Mouse (Mus musculus): ENCODE results near the gene Slc22a23. TPM values are rescaled to one million over a fixed set of nuclear protein-coding genes. Genes with fewer than 3 reads are reported as not detected.

Slc22a23 gene
- polyA plus RNA-seq, 1 experiment from 2014 or later, result 3.6 TPM

DNA sequence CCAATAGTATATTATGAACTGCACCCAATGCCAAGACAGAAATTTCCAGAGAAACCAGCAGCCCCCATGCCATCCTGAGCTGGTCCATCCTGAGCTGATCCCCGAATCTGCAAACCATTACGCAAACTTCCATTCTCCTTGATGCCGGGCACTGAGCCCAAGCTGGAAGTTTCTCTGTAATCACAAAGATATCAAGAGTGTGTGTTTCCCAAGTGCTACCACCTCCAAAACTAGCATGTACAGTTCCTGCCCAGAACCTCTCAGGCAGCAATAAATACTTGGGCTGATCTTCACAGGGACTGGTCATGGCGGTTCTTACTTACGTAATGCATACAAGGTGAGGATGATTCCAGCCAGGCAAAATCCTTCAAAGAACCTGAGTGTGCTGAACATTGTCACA lies 46.3 kb downstream of the Slc22a23 start:
- Histone ChIP-seq H3K27me3 (ENCODE audit: control insufficient read depth, insufficient read depth, low read length) (no peaks in the 10 kb centered on the region), H3K9ac (ENCODE audit: low read length) (no peak overlapping the region), H3K9me3 (replicated peaks; ENCODE audit: control insufficient read depth, low read length) (no peaks in the 10 kb centered on the region), H3K36me3 (ENCODE audit: control insufficient read depth, insufficient read depth, low read length) (no peaks in the 10 kb centered on the region), H3K27ac (ENCODE audit: low read length) (peak overlapping the region; percentile 38; the same call in 1 of the 2 replicates), H3K4me1 (ENCODE audit: control insufficient read depth, insufficient read depth, low read length) (peaks cover 4% of the 10 kb centered on the region; the same call in 1 of the 2 replicates), H3K4me3 (replicated peaks; ENCODE audit: low read length) (no peak overlapping the region), H3K4me2 (ENCODE audit: low read depth, low read length) (no peak overlapping the region)
- ATAC-seq (ENCODE audit: insufficient read depth, low FRiP score), result no peak
- 91% methylated on average over 5 of the region's 5 CpGs for WGBS

DNA sequence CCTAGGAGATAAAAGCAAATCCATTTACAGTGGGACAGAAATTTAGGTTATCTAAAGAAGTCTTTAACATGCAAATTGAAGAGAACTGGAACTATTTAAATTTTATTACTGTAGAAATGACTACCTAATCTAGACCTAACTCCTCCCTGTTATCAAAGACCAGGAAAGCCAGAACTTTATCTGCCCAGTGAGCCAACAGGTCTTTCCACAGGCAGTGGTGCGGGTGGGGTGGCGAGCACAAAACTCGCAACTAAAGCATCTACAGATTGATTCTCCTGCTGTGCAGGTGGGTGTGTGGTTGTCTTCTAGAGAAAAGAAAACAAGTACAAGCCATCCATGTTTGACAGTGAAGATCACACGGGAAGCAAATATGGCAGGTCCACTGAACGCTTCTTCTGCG lies 46.9 kb downstream of the Slc22a23 start:
- H3K9me3 ChIP-seq (replicated peaks; ENCODE audit: control insufficient read depth, low read length), result no peaks in the 10 kb centered on the region
- H3K27ac ChIP-seq (ENCODE audit: low read length), result no peak overlapping the region
- no peak for ATAC-seq (ENCODE audit: insufficient read depth, low FRiP score)
- H3K27me3 ChIP-seq (ENCODE audit: control insufficient read depth, insufficient read depth, low read length), result no peaks in the 10 kb centered on the region
- no peaks in the 10 kb centered on the region for H3K36me3 ChIP-seq (ENCODE audit: control insufficient read depth, insufficient read depth, low read length)
- WGBS, result 93% methylated on average over 6 of the region's 6 CpGs
- H3K4me3 ChIP-seq (replicated peaks; ENCODE audit: low read length), result no peak overlapping the region
- H3K4me2 ChIP-seq (ENCODE audit: low read depth, low read length), result no peak overlapping the region
- no peak overlapping the region for H3K9ac ChIP-seq (ENCODE audit: low read length)
- peaks cover 4% of the 10 kb centered on the region; the same call in 1 of the 2 replicates for H3K4me1 ChIP-seq (ENCODE audit: control insufficient read depth, insufficient read depth, low read length)

DNA sequence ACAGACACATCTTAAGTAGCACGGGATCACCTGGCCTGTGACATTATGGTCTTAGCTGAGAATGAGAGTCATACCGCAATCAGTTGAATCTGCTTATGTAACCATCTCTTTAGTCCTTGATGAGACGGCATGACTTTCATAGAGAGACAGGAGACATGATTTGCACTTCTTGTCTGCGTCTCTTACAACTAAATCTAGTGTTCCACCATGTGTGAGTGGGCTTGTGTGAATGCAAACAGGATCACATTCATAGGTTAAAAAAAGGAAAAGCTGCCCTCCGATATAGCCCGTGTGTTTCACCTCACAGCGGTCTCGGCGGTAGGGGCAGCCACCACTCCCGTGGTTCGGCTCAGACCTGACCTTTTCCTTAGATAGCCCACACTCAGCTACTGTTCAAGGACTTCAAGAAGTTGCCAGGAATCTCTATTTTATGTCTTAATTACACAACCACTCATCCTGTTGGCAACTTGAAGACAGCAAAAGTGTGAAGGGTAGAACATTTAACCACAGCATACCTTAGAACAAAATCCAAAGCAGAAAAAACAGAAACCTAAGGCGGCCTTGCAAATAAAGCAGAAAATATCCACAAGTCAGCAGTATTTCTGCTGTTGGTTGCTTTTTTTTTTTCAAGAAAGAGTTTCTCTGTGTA lies 49.1 kb downstream of the Slc22a23 start:
- Histone ChIP-seq H3K27me3 (ENCODE audit: control insufficient read depth, insufficient read depth, low read length) (no peaks in the 10 kb centered on the region), H3K36me3 (ENCODE audit: control insufficient read depth, insufficient read depth, low read length) (no peaks in the 10 kb centered on the region), H3K27ac (ENCODE audit: low read length) (no peak overlapping the region), H3K9ac (ENCODE audit: low read length) (no peak overlapping the region), H3K4me2 (ENCODE audit: low read depth, low read length) (no peak overlapping the region), H3K9me3 (replicated peaks; ENCODE audit: control insufficient read depth, low read length) (no peaks in the 10 kb centered on the region), H3K4me1 (ENCODE audit: control insufficient read depth, insufficient read depth, low read length) (peaks cover 4% of the 10 kb centered on the region; the same call in 1 of the 2 replicates), H3K4me3 (replicated peaks; ENCODE audit: low read length) (no peak overlapping the region)
- 88% methylated on average over 12 of the region's 12 CpGs for WGBS
- ATAC-seq (ENCODE audit: insufficient read depth, low FRiP score), result no peak

DNA sequence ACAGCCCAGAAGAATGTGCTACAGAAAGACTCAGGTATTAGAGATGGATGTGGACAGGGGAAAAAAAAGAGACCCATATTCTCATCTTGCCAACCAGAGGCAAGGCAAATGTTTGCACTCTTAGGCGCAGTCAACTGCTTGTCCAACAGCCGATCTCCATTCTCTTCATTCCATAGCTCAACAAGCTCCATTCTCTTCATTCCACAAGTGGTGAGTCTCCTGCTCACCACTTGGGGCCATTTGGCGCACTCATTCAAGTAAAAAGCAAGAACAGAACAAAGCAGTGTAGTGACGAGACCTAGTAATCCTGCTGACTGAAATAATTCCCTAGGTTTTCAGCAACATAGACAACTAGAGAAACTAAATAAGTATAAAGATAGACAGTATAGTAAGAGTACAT lies 50.8 kb downstream of the Slc22a23 start:
- WGBS, result 67% methylated on average over 4 of the region's 4 CpGs

DNA sequence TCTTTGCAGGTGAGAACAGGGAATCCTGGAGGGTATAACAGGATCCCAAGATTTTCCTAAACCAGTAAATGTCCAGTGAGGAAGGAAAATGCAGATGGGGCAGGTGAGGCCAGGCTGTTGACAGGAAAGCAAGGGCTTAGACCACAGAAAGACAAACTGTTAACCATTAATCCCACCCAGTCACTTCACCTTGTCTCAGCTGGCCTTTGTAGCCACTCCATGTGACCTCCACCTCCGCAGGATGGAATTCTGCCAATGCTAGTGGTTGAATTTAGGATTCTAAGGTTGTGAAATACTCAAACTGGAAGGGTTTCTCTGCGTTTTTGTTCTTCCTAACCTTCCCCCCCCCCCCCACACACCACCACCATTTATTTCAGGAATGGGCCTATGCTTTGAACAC lies 52.9 kb downstream of the Slc22a23 start:
- H3K27me3 ChIP-seq (ENCODE audit: control insufficient read depth, insufficient read depth, low read length), result no peaks in the 10 kb centered on the region
- ATAC-seq (ENCODE audit: insufficient read depth, low FRiP score), result no peak
- H3K4me1 ChIP-seq (ENCODE audit: control insufficient read depth, insufficient read depth, low read length), result no peaks in the 10 kb centered on the region
- no peaks in the 10 kb centered on the region for H3K36me3 ChIP-seq (ENCODE audit: control insufficient read depth, insufficient read depth, low read length)
- 53% methylated on average over 2 of the region's 2 CpGs for WGBS
- H3K4me2 ChIP-seq (ENCODE audit: low read depth, low read length), result no peak overlapping the region
- no peak overlapping the region for H3K27ac ChIP-seq (ENCODE audit: low read length)
- H3K9me3 ChIP-seq (replicated peaks; ENCODE audit: control insufficient read depth, low read length), result no peaks in the 10 kb centered on the region
- H3K9ac ChIP-seq (ENCODE audit: low read length), result no peak overlapping the region
- no peak overlapping the region for H3K4me3 ChIP-seq (replicated peaks; ENCODE audit: low read length)

More for the DNA sequence above, 50.8 kb downstream of the Slc22a23 start:
- Histone ChIP-seq H3K4me1 (ENCODE audit: control insufficient read depth, insufficient read depth, low read length) (0 out of 2 replicates have a peak, but pooled peaks cover 4% of the 10 kb centered on the region), H3K9me3 (replicated peaks; ENCODE audit: control insufficient read depth, low read length) (no peaks in the 10 kb centered on the region), H3K27me3 (ENCODE audit: control insufficient read depth, insufficient read depth, low read length) (no peaks in the 10 kb centered on the region), H3K4me2 (ENCODE audit: low read depth, low read length) (no peak overlapping the region), H3K4me3 (replicated peaks; ENCODE audit: low read length) (no peak overlapping the region), H3K9ac (ENCODE audit: low read length) (no peak overlapping the region), H3K27ac (ENCODE audit: low read length) (no peak overlapping the region), H3K36me3 (ENCODE audit: control insufficient read depth, insufficient read depth, low read length) (no peaks in the 10 kb centered on the region)
- no peak for ATAC-seq (ENCODE audit: insufficient read depth, low FRiP score)

DNA sequence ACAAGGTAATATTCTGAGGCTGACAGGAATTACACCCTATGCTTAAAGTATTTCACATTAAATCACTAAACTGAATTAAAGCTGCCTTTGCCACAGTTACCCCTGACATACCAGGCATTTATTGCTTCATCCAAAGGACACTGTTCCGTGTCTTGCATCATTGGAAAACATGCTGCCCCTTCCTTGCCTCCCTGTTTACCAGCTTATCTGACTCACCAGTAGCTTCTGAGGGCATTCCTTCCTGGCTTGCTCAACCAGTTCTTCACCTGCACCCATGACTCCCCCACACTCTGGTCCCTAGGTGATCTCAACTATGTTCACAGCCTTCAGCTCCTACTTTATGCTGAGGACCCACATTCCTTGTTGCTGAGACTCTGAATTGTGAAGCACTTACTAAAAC lies 54.6 kb downstream of the Slc22a23 start:
- Histone ChIP-seq H3K4me1 (ENCODE audit: control insufficient read depth, insufficient read depth, low read length) (no peaks in the 10 kb centered on the region), H3K27ac (ENCODE audit: low read length) (no peak overlapping the region), H3K27me3 (ENCODE audit: control insufficient read depth, insufficient read depth, low read length) (no peaks in the 10 kb centered on the region), H3K4me2 (ENCODE audit: low read depth, low read length) (no peak overlapping the region), H3K4me3 (replicated peaks; ENCODE audit: low read length) (no peak overlapping the region), H3K9ac (ENCODE audit: low read length) (no peak overlapping the region), H3K36me3 (ENCODE audit: control insufficient read depth, insufficient read depth, low read length) (no peaks in the 10 kb centered on the region), H3K9me3 (replicated peaks; ENCODE audit: control insufficient read depth, low read length) (no peaks in the 10 kb centered on the region)
- ATAC-seq (ENCODE audit: insufficient read depth, low FRiP score), result 0 out of 2 replicates have a peak, but pooled peaks have one; percentile 13
- 76% methylated on average over 1 of the region's 1 CpGs for WGBS

DNA sequence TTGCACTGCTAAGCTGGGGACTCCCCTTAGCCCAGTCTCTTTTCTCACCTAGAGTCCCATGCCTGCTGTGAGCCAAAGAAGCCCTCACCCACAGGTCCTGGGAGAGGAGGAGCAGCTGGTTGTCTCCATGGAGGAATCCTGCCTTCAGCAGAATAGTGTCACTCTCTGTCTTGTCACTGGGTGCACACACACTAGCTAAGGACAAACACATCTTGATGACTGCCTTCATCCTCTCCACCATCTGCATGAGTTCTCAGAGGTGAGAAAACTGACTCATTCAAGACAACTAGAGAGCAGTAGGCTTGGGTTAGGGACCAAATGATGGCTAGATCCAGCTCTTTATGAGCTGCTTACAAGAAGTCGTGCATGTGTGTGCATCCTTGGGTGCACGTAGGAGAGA lies 55.4 kb downstream of the Slc22a23 start:
- Histone ChIP-seq H3K27ac (ENCODE audit: low read length) (no peak overlapping the region), H3K36me3 (ENCODE audit: control insufficient read depth, insufficient read depth, low read length) (no peaks in the 10 kb centered on the region), H3K4me1 (ENCODE audit: control insufficient read depth, insufficient read depth, low read length) (no peaks in the 10 kb centered on the region), H3K9ac (ENCODE audit: low read length) (no peak overlapping the region), H3K27me3 (ENCODE audit: control insufficient read depth, insufficient read depth, low read length) (no peaks in the 10 kb centered on the region), H3K9me3 (replicated peaks; ENCODE audit: control insufficient read depth, low read length) (no peaks in the 10 kb centered on the region), H3K4me2 (ENCODE audit: low read depth, low read length) (no peak overlapping the region), H3K4me3 (replicated peaks; ENCODE audit: low read length) (no peak overlapping the region)
- no peak for ATAC-seq (ENCODE audit: insufficient read depth, low FRiP score)
- WGBS, result 81% methylated on average over 2 of the region's 2 CpGs

DNA sequence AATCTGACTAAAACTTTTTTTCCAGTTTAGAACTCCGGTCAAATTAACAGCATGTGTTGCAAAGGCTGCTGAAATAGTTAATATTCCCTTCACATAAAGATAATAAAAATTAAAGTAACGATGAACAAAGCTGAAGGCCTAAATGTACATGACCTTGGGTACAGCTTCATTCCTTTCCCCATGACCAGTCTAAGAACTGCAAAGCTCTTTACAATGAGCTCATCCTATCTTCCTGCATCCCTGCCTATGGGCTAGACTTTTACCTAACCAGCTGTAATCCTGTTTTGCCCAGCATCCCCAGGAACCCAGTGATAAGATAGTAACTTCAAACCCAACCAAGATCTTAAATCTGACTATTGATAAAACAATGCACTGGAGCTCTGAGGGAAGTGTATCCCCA lies 56.9 kb downstream of the Slc22a23 start:
- no peak overlapping the region for H3K4me3 ChIP-seq (replicated peaks; ENCODE audit: low read length)
- WGBS, result 65% methylated on average over 2 of the region's 2 CpGs
- ATAC-seq (ENCODE audit: insufficient read depth, low FRiP score), result no peak
- no peak overlapping the region for H3K4me2 ChIP-seq (ENCODE audit: low read depth, low read length)
- no peak overlapping the region for H3K9ac ChIP-seq (ENCODE audit: low read length)
- H3K27me3 ChIP-seq (ENCODE audit: control insufficient read depth, insufficient read depth, low read length), result no peaks in the 10 kb centered on the region
- no peaks in the 10 kb centered on the region for H3K36me3 ChIP-seq (ENCODE audit: control insufficient read depth, insufficient read depth, low read length)
- no peaks in the 10 kb centered on the region for H3K9me3 ChIP-seq (replicated peaks; ENCODE audit: control insufficient read depth, low read length)
- no peaks in the 10 kb centered on the region for H3K4me1 ChIP-seq (ENCODE audit: control insufficient read depth, insufficient read depth, low read length)
- no peak overlapping the region for H3K27ac ChIP-seq (ENCODE audit: low read length)

- ATAC-seq (ENCODE audit: insufficient read depth, low FRiP score), result no peak; the same call in 1 of the 2 replicates
- WGBS, result 34% methylated on average over 9 of the region's 9 CpGs
- Histone ChIP-seq H3K36me3 (ENCODE audit: control insufficient read depth, insufficient read depth, low read length) (no peaks in the 10 kb centered on the region), H3K9ac (ENCODE audit: low read length) (no peak overlapping the region), H3K4me2 (ENCODE audit: low read depth, low read length) (no peak overlapping the region), H3K9me3 (replicated peaks; ENCODE audit: control insufficient read depth, low read length) (no peaks in the 10 kb centered on the region), H3K27me3 (ENCODE audit: control insufficient read depth, insufficient read depth, low read length) (no peaks in the 10 kb centered on the region), H3K4me3 (replicated peaks; ENCODE audit: low read length) (no peak overlapping the region), H3K4me1 (ENCODE audit: control insufficient read depth, insufficient read depth, low read length) (no peaks in the 10 kb centered on the region), H3K27ac (ENCODE audit: low read length) (0 out of 2 replicates have a peak overlapping the region, but pooled peaks have one; percentile 10)
Measured at GRCm38 (mm10) chr13:34287601-34288083, 57.3 kb downstream of the Slc22a23 start.

Measured in stomach, embryonic 16.5 days (tissue).